Mouse (Mus musculus): Measurements from ENCODE around the gene Tcea3. TPM values are rescaled to one million over a fixed set of nuclear protein-coding genes. Genes with fewer than 3 reads are reported as not detected.

Tcea3 gene
- total and polyA plus RNA-seq, 3 experiments: 46.9 to 138 (median 112) TPM

DNA sequence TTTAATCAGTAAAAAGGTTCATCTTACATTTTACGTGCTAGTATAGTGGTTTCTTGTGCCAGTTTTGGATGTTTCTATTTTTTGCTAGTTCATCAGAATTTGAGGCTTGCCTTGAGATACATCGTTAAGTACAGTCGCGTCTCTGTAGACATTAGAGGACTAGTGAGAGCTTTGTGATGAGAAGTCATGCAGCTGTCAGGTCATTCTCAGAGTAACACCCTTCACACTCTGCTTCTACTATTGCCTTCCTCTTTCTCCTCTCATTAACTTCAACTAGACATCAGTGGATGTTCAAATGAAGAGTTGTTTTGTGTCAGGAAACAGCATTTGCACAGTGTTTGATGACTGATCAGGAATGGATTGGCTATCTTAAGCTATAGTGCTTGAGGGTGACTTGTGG is 65.1 kb downstream of the Tcea3 start:
- intact Hi-C loops (cut with DNase I): no loop called here
- Histone ChIP-seq H3K9ac (ENCODE audit: low read depth, low read length) (no peak overlapping the region), H3K27me3 (ENCODE audit: control insufficient read depth, insufficient read depth, low read length) (no peaks in the 10 kb centered on the region), H3K79me2 (replicated peaks; ENCODE audit: control insufficient read depth, insufficient read depth, low read length) (peaks cover 7% of the 10 kb centered on the region), H3K27ac (no peak overlapping the region), H3K4me1 (ENCODE audit: control insufficient read depth, insufficient read depth, low read length) (peaks cover 9% of the 10 kb centered on the region), H3K36me3 (ENCODE audit: control insufficient read depth, insufficient read depth, low read length) (peaks cover 6% of the 10 kb centered on the region), H3K4me3 (peak overlapping the region; percentile 82)
- WGBS: 10% methylated on average over 4 of the region's 4 CpGs
- DNase-seq: no peak
- TF ChIP-seq EP300 (IDR thresholded peaks at IDR 0.05; ENCODE audit: insufficient read depth, low read depth, low read length): no peak
- TF ChIP-seq CTCF (IDR thresholded peaks at IDR 0.05): no peak
- TF ChIP-seq POLR2A (IDR thresholded peaks at IDR 0.05; ENCODE audit: insufficient read depth, low read depth, low read length): no peak

DNA sequence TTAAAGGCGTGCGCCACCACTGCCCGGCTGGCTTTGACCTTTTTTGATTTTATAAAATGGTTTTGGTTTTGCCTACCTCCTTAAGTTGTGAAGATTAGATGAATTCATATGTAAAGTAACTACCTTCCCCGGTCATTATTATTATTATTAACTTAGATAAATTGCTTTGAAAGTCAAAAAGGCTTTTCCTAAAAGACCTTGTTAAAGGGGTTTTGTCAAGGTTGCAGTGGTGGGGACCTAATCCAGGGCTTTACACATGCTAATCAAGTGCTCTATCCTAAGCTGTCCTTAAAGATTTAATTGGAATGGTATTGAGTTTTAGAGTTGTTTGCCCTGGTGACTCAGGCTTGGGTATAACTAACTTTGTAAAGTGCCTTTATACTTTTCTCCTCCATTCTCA is 70.1 kb downstream of the Tcea3 start:
- no peak overlapping the region for H3K9ac ChIP-seq (ENCODE audit: low read depth, low read length)
- 95% methylated on average over 4 of the region's 4 CpGs for WGBS
- TF ChIP-seq CTCF (IDR thresholded peaks at IDR 0.05) (no peak), EP300 (IDR thresholded peaks at IDR 0.05; ENCODE audit: insufficient read depth, low read depth, low read length) (no peak)
- intact Hi-C loops (cut with DNase I): no loop called here
- peaks cover 8% of the 10 kb centered on the region for H3K36me3 ChIP-seq (ENCODE audit: control insufficient read depth, insufficient read depth, low read length)
- no peak overlapping the region for H3K4me3 ChIP-seq
- no peaks in the 10 kb centered on the region for H3K27me3 ChIP-seq (ENCODE audit: control insufficient read depth, insufficient read depth, low read length)
- peaks cover 6% of the 10 kb centered on the region for H3K79me2 ChIP-seq (replicated peaks; ENCODE audit: control insufficient read depth, insufficient read depth, low read length)
- no peak for DNase-seq
- no peak overlapping the region for H3K27ac ChIP-seq
- peaks cover 3% of the 10 kb centered on the region for H3K4me1 ChIP-seq (ENCODE audit: control insufficient read depth, insufficient read depth, low read length)

DNA sequence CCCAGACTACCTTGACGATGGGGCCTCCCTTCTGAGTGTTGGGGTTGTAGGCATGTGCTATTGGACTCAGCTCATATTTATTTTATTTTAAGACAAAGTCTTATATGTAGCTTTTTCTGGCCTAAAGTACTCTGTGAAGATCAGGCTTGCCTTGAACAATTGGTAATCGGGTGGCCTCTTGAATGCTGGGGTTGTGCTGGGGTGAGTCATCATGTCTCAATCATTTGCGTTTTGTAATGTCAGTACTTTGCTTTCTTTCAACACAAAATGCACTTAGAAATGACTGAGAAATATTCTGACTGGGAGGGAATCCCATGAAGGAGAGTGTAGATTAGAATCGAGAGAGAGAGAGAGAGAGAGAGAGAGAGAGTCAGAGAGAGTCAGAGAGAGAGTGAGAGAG is 72.5 kb downstream of the Tcea3 start:
- Histone ChIP-seq H3K79me2 (replicated peaks; ENCODE audit: control insufficient read depth, insufficient read depth, low read length) (peaks cover 3% of the 10 kb centered on the region), H3K36me3 (ENCODE audit: control insufficient read depth, insufficient read depth, low read length) (peaks cover 6% of the 10 kb centered on the region; the same call in 1 of the 2 replicates), H3K4me1 (ENCODE audit: control insufficient read depth, insufficient read depth, low read length) (peaks cover 1% of the 10 kb centered on the region; the same call in 1 of the 2 replicates), H3K27me3 (ENCODE audit: control insufficient read depth, insufficient read depth, low read length) (no peaks in the 10 kb centered on the region), H3K9ac (ENCODE audit: low read depth, low read length) (no peak overlapping the region), H3K4me3 (no peak overlapping the region), H3K27ac (no peak overlapping the region)
- WGBS: 52% methylated on average over 4 of the region's 4 CpGs
- no peak for DNase-seq
- intact Hi-C loops (cut with DNase I): no loop called here
- no peak for TF ChIP-seq POLR2A (IDR thresholded peaks at IDR 0.05; ENCODE audit: insufficient read depth, low read depth, low read length)
- TF ChIP-seq CTCF (IDR thresholded peaks at IDR 0.05): no peak
- TF ChIP-seq EP300 (IDR thresholded peaks at IDR 0.05; ENCODE audit: insufficient read depth, low read depth, low read length): no peak

DNA sequence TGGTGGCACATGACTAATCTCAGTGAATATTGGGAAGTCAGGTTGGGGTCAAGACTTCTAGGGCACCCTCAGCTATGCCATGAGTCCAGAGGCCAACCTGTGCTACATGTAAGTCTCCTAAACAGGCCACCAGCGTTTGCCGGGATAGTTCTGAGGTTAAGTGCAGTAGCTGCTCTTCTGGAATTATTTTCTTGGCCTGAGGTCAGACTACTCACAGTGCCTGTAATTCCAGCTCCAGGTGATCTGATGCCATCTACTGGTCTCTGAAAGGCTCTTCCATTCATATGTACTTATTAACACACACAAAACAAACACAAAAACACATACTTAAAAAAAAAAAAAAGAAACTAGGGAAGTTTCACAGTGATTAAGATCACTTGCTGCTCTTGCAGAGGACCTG is 76.7 kb downstream of the Tcea3 start:
- Histone ChIP-seq H3K27me3 (ENCODE audit: control insufficient read depth, insufficient read depth, low read length) (no peaks in the 10 kb centered on the region), H3K27ac (no peak overlapping the region), H3K4me1 (ENCODE audit: control insufficient read depth, insufficient read depth, low read length) (peaks cover 1% of the 10 kb centered on the region; the same call in 1 of the 2 replicates), H3K36me3 (ENCODE audit: control insufficient read depth, insufficient read depth, low read length) (peaks cover 7% of the 10 kb centered on the region), H3K79me2 (replicated peaks; ENCODE audit: control insufficient read depth, insufficient read depth, low read length) (peaks cover 3% of the 10 kb centered on the region), H3K4me3 (no peak overlapping the region), H3K9ac (ENCODE audit: low read depth, low read length) (no peak overlapping the region)
- intact Hi-C loops (cut with DNase I): loop anchor here (1.0 kb wide), 1 partner anchor 64 kb away; no protein-coding TSS in a partner anchor
- DNase-seq: peak in 1 of 2 experiments; percentile 19
- TF ChIP-seq POLR2A (IDR thresholded peaks at IDR 0.05; ENCODE audit: insufficient read depth, low read depth, low read length): no peak
- TF ChIP-seq EP300 (IDR thresholded peaks at IDR 0.05; ENCODE audit: insufficient read depth, low read depth, low read length): no peak
- TF ChIP-seq CTCF (IDR thresholded peaks at IDR 0.05): peak; percentile 78
- 19% methylated on average over 2 of the region's 2 CpGs for WGBS

Other genes with a start within 250 kb of the Tcea3 start
- 10 to 100 TPM; 31.1 to 35.5 TPM for gene Eloa, start 226.0 kb upstream of the Tcea3 start, total RNA-seq (2021)
- gene Eloa, start 226.0 kb upstream of the Tcea3 start, polyA plus RNA-seq (2012; rRNA removed): 11.0 and 17.7 TPM in 2 replicates
- 100 to 1,000 TPM; 259 to 288 TPM for gene Rpl11, start 194.3 kb upstream of the Tcea3 start, total RNA-seq (2021)
- gene Rpl11, start 194.3 kb upstream of the Tcea3 start, polyA plus RNA-seq (2012; rRNA removed): 132 and 186 TPM in 2 replicates
- 10 to 100 TPM; 56.8 to 58.8 TPM for gene Id3, start 104.2 kb upstream of the Tcea3 start, total RNA-seq (2021)
- gene Id3, start 104.2 kb upstream of the Tcea3 start, polyA plus RNA-seq (2012; rRNA removed): 92.1 and 120 TPM in 2 replicates
- 1 to 10 TPM in 1 of 2 experiments, under 1 TPM in 1; 0.65 to 5.3 TPM for gene E2f2, start 75.3 kb upstream of the Tcea3 start, total RNA-seq (2021)
- 0.41 and 1.3 TPM in 2 replicates for gene E2f2, start 75.3 kb upstream of the Tcea3 start, polyA plus RNA-seq (2012; rRNA removed)
- gene Asap3, start 41.4 kb upstream of the Tcea3 start, total RNA-seq (2021): 10 to 100 TPM in 1 of 2 experiments, 1 to 10 TPM in 1; 7.8 to 10.2 TPM
- 8.6 and 9.4 TPM in 2 replicates for gene Asap3, start 41.4 kb upstream of the Tcea3 start, polyA plus RNA-seq (2012; rRNA removed)
- 10 to 100 TPM; 33.7 to 39.6 TPM for gene Zfp46, start 37.0 kb downstream of the Tcea3 start, total RNA-seq (2021)
- gene Zfp46, start 37.0 kb downstream of the Tcea3 start, polyA plus RNA-seq (2012; rRNA removed): 32.1 and 49.6 TPM in 2 replicates
- gene Hnrnpr, start 63.2 kb downstream of the Tcea3 start, total RNA-seq (2021): 10 to 100 TPM; 43.9 to 44.8 TPM
- gene Hnrnpr, start 63.2 kb downstream of the Tcea3 start, polyA plus RNA-seq (2012; rRNA removed): 10.7 and 18.3 TPM in 2 replicates
- not detected for gene Htr1d, start 175.8 kb downstream of the Tcea3 start, total RNA-seq (2021)
- gene Htr1d, start 175.8 kb downstream of the Tcea3 start, polyA plus RNA-seq (2012; rRNA removed): 0.04 and 0.09 TPM in 2 replicates
- gene 6030445D17Rik, start 214.5 kb downstream of the Tcea3 start, total RNA-seq (2021): under 1 TPM; 0.31 to 0.45 TPM
- gene 6030445D17Rik, start 214.5 kb downstream of the Tcea3 start, polyA plus RNA-seq (2012; rRNA removed): 0.27 and 0.56 TPM in 2 replicates
- 10 to 100 TPM; 36.5 to 37.8 TPM for gene Luzp1, start 222.0 kb downstream of the Tcea3 start, total RNA-seq (2021)
- 11.0 and 21.4 TPM in 2 replicates for gene Luzp1, start 222.0 kb downstream of the Tcea3 start, polyA plus RNA-seq (2012; rRNA removed)